Mouse (Mus musculus): ENCODE measurements around the gene Hdac5.

Hdac5 gene

DNA sequence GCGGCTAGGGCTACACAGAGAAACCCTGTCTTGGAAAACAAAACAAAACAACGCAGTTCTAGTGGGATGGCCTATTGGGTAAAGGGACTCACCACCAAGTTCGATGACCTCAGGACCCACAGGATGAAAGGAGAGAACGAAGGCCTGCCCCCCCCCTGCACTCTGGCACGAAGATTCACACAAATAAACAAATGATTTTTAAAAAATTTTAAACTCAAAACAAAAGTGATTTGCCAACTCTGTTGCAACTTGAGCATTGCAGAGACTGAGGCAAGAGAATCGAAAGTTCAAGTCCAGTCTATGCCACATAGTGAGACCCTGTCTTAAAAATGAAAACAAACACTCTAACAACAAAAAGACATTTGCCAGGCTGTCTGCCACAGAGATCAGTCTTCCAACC lies 10.7 kb upstream of the Hdac5 start:
- no peak for DNase-seq (ENCODE audit: low read depth, low spot score)

DNA sequence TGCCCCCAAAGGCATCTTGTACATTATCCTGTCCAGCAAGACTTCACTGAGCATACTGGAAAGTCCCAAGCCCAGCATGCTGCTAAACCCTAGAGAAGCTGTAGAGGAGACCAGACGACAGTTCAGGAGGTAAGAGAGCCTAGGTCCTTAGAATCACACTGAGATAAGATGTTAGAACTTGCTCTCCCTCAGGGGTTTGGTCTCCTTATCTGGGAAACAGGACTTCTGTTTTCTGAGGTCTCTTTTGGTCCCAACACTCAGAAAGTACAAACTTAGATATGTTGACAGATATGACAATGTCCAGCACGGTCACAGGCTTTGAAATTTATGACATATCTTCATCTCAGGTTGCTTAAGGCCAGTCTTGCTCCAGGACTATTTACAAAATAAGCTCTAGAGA lies 6.1 kb upstream of the Hdac5 start:
- DNase-seq (ENCODE audit: low read depth, low spot score) = no peak

DNA sequence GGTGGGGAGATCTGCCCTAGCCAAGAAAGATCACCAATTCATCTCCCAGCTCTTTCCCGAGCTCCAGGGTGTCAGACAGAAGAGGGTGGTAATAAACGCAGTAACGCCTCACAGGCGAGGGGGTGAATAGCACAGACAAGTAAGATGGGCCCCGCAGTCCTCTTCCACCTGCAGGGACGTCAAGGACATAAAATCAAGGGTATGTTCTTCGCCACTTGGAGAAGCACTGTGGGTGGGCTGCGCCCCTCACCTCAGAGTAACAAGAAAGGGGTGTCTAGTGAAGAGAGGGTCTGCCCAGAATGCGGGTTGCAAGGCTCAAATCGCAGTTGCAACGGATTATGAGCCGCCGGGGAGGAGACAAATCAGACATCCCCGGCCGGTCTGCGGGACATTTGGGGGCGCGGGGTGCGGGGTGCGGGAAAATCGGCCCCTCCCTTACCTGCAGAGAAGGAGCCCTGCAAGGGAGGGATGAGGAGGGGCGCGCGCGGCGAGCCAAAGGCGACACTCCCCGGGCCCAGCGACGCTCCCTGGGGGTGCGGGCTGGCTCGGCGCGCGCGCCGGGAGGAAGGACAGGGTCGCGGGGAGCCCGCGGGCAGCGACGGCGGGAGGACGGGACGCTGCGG lies 524 bp downstream of the Hdac5 start:
- DNase-seq (ENCODE audit: low read depth, low spot score) = peak; percentile 56

DNA sequence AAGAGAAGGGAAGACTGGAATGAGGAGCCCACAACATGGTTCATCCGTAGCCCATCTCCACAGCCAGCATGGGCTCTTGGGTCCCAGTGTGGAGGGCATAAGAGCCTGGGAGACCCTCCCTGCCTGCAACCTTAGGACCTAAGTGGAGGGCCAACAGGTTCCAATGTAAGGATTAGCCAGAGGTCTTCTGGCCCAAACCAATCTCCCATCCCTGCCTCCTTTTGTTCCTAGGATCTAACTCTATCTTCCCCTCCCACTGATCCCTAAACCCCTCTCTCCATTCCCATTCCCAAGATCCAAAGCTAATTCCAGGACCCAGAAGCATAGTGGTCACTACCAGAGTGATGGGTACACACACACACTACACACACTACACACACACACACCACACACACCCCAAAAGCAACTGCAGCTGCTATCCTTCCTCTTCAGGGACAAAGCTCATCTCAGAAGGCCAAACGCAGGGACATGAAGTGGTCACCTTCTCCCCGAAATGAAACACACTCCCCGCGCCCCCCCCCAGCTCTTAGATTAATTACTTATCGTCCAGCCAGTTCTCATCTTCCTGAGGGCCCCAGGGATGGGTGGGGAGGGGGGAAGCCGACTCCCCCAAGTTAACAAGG lies 1.2 kb downstream of the Hdac5 start:
- no peak for DNase-seq (ENCODE audit: low read depth, low spot score)

DNA sequence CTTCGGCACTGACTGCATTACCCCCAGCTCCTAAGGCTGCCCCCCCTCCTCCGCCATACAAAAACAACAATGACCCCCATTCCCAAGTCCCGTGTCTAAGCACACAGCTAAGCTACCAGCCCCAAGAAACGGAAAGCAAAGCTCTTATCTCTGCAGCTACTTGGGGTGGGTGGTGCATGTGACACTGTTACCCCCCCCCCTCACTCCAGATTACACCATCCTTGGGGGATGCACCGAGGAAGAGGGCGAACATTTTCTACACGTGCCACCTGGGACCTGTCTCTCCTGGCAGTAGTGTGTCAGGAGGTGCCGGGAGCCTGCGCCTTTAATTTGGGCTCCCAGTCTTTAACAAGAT lies 1.8 kb downstream of the Hdac5 start:
- no peak for DNase-seq (ENCODE audit: low read depth, low spot score)

DNA sequence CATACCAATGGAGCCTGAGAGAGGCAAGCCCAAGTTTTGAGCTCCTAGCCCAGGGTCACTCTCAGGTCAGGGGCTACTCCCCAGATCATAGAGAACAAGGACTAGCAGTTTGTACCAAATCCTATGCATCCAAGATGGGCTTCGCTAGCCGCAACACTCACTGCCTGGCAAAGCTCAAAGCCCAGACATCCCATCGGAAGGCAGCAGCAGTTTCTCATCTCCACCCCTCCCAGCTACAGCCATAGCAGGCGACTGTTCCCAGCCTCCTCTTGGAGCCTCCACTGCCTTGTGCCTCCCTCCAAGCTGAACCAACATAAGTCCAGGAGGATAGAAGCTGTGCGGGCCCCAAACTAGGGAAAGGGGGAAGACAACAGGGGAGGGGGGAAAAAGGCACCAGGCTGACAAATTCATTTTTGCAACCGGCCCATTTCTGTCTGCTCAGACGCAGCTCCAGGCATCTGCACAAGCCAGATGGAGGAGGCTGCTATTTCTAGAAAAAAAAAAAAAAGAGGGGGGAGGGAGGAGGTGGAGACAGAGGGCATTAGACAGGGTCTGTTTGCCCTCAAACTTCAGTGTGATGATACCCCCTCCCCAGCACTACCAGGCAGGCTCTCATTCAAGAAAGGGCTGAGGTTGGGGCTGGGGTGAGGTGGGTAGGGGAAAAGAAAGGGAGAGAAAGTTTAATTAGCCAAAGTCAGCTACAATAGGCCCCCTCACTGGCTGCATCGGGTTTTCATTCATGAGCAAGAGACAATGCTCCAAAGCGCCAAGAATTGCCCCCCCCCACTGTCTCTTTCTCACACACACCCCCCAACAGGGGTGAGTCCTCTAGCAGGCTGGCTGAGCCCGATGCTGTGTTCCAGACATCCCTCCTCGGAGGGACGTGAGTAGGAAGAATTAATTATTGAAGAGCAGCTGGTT lies 2.4 kb downstream of the Hdac5 start:
- no peak for DNase-seq (ENCODE audit: low read depth, low spot score)

DNA sequence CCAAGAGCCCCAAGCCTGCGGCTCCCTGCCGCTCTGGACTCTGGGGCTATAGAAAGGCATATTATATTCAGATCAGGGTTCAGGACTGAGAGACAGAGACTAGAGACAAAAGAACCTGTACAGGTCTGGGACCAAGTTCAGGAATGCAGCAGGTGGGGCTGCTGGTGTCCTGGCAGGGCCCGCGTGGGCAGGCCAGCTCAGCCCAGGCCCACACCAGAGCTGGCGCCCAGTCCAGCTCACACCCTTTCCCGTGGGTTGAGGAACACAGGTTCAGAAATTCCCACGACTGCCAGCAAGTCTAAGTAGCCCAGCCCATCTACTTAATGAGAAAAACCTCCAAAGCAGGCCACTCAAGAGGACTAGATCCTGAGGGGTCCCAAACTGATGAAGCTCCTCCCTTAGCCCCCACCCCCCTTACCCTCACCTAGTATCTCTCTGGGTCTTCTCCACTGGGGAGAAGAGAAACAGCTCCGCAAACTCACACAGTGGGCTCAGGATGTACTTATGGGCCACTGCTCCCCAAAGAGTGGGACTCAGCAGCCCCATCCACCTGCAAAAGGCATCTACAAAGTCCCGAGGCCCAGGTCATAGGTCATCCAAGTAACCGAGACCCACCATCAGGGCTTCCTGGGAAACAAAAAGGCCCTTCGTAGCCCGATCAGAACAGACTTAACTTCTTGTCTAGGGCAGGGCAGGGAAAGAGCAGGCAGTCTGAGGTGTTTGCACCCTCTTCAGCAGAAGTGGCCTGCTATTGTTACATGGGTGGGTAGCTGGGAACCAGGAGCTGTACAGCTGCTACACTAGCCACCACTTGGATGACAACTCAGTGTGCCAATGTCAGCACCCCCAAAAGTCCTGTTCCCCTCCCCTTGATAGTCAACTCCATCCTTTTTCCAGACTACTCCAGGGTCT lies 3.6 kb downstream of the Hdac5 start:
- DNase-seq (ENCODE audit: low read depth, low spot score) = no peak

DNA sequence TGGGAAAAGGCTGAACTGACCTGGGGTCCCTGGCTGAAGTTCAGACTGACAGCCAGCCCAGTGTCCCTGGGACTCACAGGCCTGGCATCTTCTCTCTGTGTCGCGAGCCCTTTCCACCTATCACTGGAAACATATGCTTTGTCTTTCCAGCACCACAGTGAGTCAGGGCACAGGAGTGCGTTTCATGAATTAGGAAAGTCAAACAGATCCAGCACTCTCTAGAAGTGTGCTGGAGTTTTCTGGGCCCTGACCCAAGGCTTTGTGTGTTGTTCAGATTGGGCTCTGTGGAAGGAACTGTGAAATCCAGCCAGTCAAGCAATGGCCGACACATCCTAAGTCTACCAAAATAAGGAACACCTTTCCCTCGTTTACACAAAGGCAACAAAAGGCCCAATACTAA lies 4.7 kb downstream of the Hdac5 start:
- DNase-seq (ENCODE audit: low read depth, low spot score) = no peak

DNA sequence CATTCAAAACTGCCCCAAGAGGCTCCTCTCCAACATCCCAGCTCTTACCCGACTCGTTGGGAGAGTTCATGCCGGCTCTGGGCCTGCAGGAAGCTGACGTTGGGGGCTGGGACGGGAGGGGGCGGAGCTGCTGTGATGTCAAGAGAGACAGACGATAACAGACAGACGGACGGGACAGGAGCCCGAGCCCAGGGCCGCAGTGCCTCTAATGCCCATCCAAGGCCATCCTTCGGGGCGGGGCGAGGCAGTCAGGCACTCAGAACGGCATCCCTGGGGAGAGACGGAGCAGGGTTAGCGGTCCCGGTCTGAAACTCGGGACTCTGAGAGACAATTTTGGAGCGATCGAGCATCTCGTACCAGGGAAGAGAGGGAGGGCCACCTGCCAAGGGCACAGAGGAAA lies 5.3 kb downstream of the Hdac5 start:
- DNase-seq (ENCODE audit: low read depth, low spot score) = no peak

DNA sequence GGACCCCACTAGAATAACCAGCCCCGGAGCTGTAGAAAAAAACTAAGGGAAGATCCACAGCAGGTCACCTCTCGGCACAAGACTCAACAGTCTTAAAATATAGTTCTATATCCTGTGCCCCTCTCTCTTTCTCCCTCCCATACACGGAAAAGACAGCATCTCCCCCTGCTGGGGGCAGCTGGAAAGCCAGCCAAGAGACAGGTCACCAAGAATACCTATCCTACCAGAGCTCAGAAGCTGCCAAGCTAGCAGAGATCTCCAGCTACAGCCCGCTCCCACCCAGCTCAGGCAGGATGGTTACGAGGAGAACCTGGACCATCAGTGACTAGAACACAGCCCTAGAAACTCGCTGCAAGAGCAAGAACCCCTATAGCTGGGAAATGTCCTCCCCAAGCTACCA lies 6.8 kb downstream of the Hdac5 start:
- peak; percentile 86 for DNase-seq (ENCODE audit: low read depth, low spot score)

DNA sequence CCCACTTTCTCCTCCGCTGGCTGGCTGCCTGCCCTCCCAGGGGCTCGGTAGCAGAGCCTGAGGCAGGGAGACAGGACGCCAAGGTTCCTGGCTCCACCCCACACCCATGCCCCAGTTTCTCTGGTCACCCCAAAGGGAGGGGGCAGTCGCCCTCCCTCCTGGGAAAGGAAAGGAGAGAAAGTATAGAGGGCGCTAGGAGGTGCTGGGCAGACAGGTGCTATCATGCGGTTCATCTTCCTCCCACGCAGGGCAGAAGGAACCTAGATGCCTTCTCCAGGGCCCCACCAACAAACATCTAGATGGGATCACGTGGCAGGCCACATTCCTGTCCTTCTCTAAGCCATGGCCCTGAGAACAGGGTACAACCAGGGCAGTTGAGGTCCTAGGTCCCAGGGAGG lies 8.0 kb downstream of the Hdac5 start:
- DNase-seq (ENCODE audit: low read depth, low spot score) = peak; percentile 34

DNA sequence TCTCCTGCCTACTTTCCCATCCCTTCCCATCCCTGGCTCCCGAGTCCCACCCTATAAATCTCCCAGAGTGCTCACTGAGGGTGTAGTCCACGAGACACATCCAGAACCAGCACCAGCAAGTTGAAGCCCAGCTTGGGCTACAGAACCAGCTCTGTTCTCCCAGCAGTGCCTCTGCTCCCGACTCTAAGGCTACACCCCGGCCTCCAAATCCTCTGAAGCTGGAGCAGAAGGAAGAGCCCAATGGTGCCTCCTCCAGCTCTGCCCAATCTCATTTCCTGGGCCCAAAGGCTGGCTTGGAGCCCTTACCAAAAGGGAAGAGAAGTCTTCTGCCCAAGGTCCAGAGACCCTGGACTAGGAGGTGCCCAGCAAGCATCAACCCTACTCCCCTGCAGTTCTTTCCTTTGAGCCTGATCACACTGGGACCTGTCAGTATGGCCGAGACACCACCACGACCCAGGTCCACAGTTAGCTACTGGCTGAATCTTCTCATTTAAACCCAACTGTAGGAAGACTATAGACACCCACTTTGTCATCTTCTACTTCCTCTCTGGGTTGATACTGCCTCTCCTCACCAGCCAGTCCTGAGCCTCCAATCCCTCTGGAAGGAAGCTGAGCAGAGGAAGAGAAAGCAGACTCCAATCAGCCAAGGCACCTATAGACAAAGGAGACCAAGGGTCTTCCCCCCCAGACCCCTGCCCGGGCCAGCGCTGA lies 8.6 kb downstream of the Hdac5 start:
- DNase-seq (ENCODE audit: low read depth, low spot score) = no peak

DNA sequence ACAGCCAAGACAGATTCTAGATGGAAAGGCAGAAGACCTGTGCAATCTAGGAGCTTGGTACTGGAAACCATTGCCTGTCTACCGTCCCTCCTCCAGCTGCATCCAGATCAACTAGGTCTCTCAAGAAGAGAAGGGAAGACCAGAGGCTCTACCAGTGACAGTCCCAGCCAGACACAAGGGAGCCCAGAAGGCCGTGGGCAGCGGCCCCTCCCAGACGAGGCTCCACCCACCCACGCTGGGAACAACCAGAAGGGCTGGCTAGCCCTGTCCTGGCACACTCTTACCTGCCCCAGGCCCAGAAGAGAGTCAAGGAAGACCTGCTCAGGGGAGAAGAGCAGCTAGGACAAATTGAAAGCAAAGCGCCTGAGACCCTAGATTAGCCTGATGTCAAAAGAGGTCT lies 9.5 kb downstream of the Hdac5 start:
- DNase-seq (ENCODE audit: low read depth, low spot score) = no peak

DNA sequence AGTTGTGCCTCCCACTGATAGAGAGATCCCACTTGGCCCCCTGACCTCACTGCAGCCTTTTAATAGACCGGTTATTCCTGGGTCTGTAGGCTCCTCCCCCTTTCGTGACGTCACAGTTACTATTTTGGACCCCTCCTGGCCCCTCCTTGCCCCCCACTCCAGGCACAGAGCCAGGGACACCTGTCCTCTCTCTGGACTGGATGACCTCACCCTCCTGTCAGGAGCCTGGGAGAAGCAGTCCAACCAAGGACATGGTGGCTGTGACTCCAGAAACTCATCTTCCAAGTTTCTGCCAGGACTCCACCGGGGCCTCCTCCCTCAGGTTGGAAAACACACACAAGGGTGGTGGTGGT lies 10.0 kb downstream of the Hdac5 start:
- DNase-seq (ENCODE audit: low read depth, low spot score) = peak; percentile 30

DNA sequence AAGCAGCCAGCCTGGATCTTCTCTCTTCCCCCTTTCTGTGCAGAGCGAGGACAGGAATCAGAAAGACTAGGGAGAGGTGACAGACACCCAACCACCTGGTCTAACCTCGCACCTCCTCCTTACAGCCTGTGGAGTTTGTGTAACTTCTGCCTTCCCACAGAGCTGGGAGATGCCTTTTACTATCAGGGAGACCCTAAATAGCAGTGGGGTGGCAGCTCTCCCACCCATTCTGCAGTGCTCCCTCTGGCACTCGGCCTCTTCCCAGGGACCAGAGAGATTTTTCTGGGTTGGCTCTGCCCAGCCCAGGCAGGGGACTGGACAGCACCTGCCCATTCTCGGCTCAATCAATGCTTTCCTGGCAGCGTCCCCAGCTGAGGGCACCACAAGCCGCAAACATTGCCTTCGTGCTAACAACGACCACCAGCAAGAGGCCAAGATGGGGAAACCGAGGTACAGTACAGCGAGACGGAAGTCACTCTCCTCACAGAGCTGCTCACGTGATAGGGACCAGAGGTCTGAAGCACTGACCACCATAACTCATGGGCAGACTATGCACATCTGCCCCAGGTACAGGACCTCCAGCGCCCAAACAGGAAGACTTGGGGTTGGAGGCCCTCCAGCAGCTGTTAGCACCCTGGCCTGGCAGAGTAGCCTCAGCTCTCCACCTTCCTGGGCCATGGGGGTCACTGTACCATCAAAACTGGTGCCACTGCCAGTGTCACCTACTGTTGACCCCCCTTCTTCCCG lies 10.5 kb downstream of the Hdac5 start:
- DNase-seq (ENCODE audit: low read depth, low spot score) = no peak

DNA sequence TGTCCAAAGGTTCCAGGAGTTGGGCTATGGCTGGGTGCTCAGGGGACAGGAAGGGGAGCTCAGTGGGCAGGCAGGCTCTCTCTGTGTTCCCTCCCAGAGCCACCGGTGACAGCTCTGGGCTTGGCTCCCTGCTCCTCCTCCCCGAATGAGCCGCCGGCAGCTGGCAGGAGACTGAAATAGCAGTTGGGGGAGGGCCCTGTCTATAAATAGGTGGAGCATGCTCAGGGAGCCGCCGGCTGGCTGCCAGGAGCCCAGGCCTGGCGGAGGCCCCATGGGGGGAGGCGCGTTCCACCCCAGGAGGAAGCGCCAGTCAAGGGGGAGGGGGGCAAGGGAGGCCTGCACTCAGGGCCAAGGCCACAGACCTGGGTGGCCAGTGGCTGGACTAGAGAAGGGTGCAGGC lies 11.2 kb downstream of the Hdac5 start:
- peak; percentile 89 for DNase-seq (ENCODE audit: low read depth, low spot score)

DNA sequence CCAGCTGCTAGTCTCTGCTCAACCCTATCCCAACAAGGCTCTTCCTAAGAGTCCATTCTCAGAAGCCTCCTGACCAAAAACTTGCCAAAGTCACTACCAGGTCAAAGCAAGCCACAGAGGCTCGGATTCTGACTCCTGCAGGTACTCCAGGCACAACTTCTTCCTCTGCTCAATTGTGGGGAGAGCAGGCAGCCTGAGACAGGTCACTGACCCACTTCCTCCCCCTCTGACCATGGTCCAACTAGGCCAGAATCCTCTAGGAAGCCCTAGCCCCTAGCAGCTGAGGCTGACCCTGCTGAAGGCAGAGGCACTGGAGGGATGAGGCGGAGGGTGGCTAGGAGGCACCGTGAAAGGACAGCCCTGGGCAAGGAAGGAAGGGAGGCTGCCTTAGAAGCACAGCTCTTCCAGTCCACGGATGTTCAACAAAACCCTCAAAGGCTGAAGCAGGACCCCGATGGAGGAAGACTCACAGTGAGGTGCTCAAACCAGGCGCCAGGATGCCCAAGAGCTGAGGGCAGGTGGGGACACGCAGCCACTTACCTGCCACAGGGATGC lies 12.0 kb downstream of the Hdac5 start:
- DNase-seq (ENCODE audit: low read depth, low spot score) = no peak

DNA sequence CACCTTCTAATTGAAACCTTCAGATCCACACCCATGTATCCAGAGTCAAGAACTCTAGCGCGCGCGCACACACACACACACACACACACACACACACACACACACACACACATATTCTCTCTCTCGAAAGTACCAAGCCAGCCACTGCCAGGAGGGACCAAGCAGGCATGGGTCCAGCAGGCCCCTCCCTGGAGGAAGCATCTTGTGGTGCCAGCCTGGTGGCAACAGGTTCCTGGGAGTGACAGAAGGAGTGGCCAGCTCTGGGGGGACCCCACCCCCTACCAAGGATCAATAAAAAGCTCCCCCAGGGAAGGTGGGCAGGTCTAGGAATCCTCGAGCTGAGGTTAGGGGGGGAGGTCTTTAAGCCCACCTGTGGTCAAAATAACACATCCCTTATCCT lies 12.6 kb downstream of the Hdac5 start:
- DNase-seq (ENCODE audit: low read depth, low spot score) = no peak

DNA sequence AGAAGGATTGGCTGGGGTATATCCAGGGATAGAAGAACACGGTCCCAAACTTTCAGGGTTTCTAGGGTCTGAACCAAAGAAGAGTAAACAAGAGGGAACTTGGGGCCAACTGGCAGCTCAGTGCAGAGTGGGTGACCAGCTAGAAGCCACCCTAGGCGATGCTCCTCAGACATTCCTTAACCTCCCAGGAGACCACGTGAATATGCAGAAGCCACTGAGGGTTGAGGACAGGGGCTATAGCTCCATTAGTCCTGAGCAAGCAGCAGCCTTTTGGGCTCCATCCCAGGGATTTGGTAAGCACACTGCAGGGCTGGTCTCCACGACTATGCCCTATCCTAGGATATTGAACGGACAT lies 13.1 kb downstream of the Hdac5 start:
- no peak for DNase-seq (ENCODE audit: low read depth, low spot score)
